Mouse (Mus musculus): ENCODE data around the gene Smcr8. TPM values are rescaled to one million over a fixed set of nuclear protein-coding genes. Genes with fewer than 3 reads are reported as not detected.

The Smcr8 gene
- polyA plus RNA-seq, 1 experiment from 2014 or later, result 8.2 TPM

GRCm38 (mm10) chr11:60816398-60816797 lies 39.1 kb downstream of the Smcr8 start:
- WGBS, result 70% methylated on average over 5 of the region's 5 CpGs
- DNase-seq (ENCODE audit: low spot score) (no peak), ATAC-seq (replicated peaks; ENCODE audit: low FRiP score, low TSS enrichment, low read depth) (no peak)
- Histone ChIP-seq H3K27ac (ENCODE audit: low read depth) (no peak overlapping the region), H3K9ac (ENCODE audit: low read length) (no peak overlapping the region), H3K4me2 (ENCODE audit: low read length) (no peak overlapping the region), H3K36me3 (ENCODE audit: control insufficient read depth, insufficient read depth, low read length) (no peaks in the 10 kb centered on the region), H3K9me3 (ENCODE audit: control insufficient read depth, low read length) (no peaks in the 10 kb centered on the region), H3K27me3 (replicated peaks; ENCODE audit: control insufficient read depth, insufficient read depth, low read length) (no peaks in the 10 kb centered on the region), H3K4me1 (replicated peaks; ENCODE audit: control insufficient read depth, insufficient read depth, low read length) (no peaks in the 10 kb centered on the region), H3K4me3 (ENCODE audit: low read depth, low read length) (no peak overlapping the region)

GRCm38 (mm10) chr11:60823771-60824170 lies 46.4 kb downstream of the Smcr8 start:
- no peak overlapping the region for H3K9ac ChIP-seq (ENCODE audit: low read length)
- no peak overlapping the region for H3K4me2 ChIP-seq (ENCODE audit: low read length)
- H3K4me1 ChIP-seq (replicated peaks; ENCODE audit: control insufficient read depth, insufficient read depth, low read length), result no peaks in the 10 kb centered on the region
- H3K36me3 ChIP-seq (ENCODE audit: control insufficient read depth, insufficient read depth, low read length), result no peaks in the 10 kb centered on the region
- no peak overlapping the region for H3K4me3 ChIP-seq (ENCODE audit: low read depth, low read length)
- no peaks in the 10 kb centered on the region for H3K9me3 ChIP-seq (ENCODE audit: control insufficient read depth, low read length)
- 67% methylated on average over 2 of the region's 2 CpGs for WGBS
- no peaks in the 10 kb centered on the region for H3K27me3 ChIP-seq (replicated peaks; ENCODE audit: control insufficient read depth, insufficient read depth, low read length)
- ATAC-seq (replicated peaks; ENCODE audit: low FRiP score, low TSS enrichment, low read depth) (no peak), DNase-seq (ENCODE audit: low spot score) (no peak)
- no peak overlapping the region for H3K27ac ChIP-seq (ENCODE audit: low read depth)

- Histone ChIP-seq H3K4me1 (replicated peaks; ENCODE audit: control insufficient read depth, insufficient read depth, low read length) (no peaks in the 10 kb centered on the region), H3K4me2 (ENCODE audit: low read length) (no peak overlapping the region), H3K27me3 (replicated peaks; ENCODE audit: control insufficient read depth, insufficient read depth, low read length) (no peaks in the 10 kb centered on the region), H3K4me3 (ENCODE audit: low read depth, low read length) (no peak overlapping the region), H3K36me3 (ENCODE audit: control insufficient read depth, insufficient read depth, low read length) (no peaks in the 10 kb centered on the region), H3K27ac (ENCODE audit: low read depth) (0 out of 2 replicates have a peak overlapping the region, but pooled peaks have one; percentile 11), H3K9me3 (ENCODE audit: control insufficient read depth, low read length) (no peaks in the 10 kb centered on the region), H3K9ac (ENCODE audit: low read length) (no peak overlapping the region)
- ATAC-seq (replicated peaks; ENCODE audit: low FRiP score, low TSS enrichment, low read depth) (peak; percentile 76), DNase-seq (ENCODE audit: low spot score) (no peak)
- 71% methylated on average over 3 of the region's 3 CpGs for WGBS
Measured at GRCm38 (mm10) chr11:60825191-60825590, 47.9 kb downstream of the Smcr8 start.

GRCm38 (mm10) chr11:60826700-60827099 lies 49.4 kb downstream of the Smcr8 start:
- WGBS, result 47% methylated on average over 1 of the region's 1 CpGs
- ATAC-seq (replicated peaks; ENCODE audit: low FRiP score, low TSS enrichment, low read depth), result no peak

GRCm38 (mm10) chr11:60827241-60827945 lies 50.1 kb downstream of the Smcr8 start:
- no peaks in the 10 kb centered on the region for H3K36me3 ChIP-seq (ENCODE audit: control insufficient read depth, insufficient read depth, low read length)
- no peak overlapping the region for H3K9ac ChIP-seq (ENCODE audit: low read length)
- DNase-seq (ENCODE audit: low spot score), result no peak
- H3K27me3 ChIP-seq (replicated peaks; ENCODE audit: control insufficient read depth, insufficient read depth, low read length), result no peaks in the 10 kb centered on the region
- H3K4me2 ChIP-seq (ENCODE audit: low read length), result no peak overlapping the region
- 66% methylated on average over 4 of the region's 4 CpGs for WGBS
- peaks cover 4% of the 10 kb centered on the region for H3K4me1 ChIP-seq (replicated peaks; ENCODE audit: control insufficient read depth, insufficient read depth, low read length)
- H3K9me3 ChIP-seq (ENCODE audit: control insufficient read depth, low read length), result no peaks in the 10 kb centered on the region
- no peak overlapping the region for H3K4me3 ChIP-seq (ENCODE audit: low read depth, low read length)
- ATAC-seq (replicated peaks; ENCODE audit: low FRiP score, low TSS enrichment, low read depth), result no peak
- H3K27ac ChIP-seq (ENCODE audit: low read depth), result no peak overlapping the region

More at GRCm38 (mm10) chr11:60826700-60827099, 49.4 kb downstream of the Smcr8 start:
- DNase-seq (ENCODE audit: low spot score), result no peak
- H3K4me2 ChIP-seq (ENCODE audit: low read length), result no peak overlapping the region
- H3K36me3 ChIP-seq (ENCODE audit: control insufficient read depth, insufficient read depth, low read length), result no peaks in the 10 kb centered on the region
- no peaks in the 10 kb centered on the region for H3K27me3 ChIP-seq (replicated peaks; ENCODE audit: control insufficient read depth, insufficient read depth, low read length)
- no peak overlapping the region for H3K27ac ChIP-seq (ENCODE audit: low read depth)
- no peak overlapping the region for H3K9ac ChIP-seq (ENCODE audit: low read length)
- no peak overlapping the region for H3K4me3 ChIP-seq (ENCODE audit: low read depth, low read length)
- H3K4me1 ChIP-seq (replicated peaks; ENCODE audit: control insufficient read depth, insufficient read depth, low read length), result peaks cover 4% of the 10 kb centered on the region
- H3K9me3 ChIP-seq (ENCODE audit: control insufficient read depth, low read length), result no peaks in the 10 kb centered on the region

- Histone ChIP-seq H3K4me1 (replicated peaks; ENCODE audit: control insufficient read depth, insufficient read depth, low read length) (peaks cover 4% of the 10 kb centered on the region), H3K9ac (ENCODE audit: low read length) (no peak overlapping the region), H3K4me2 (ENCODE audit: low read length) (no peak overlapping the region), H3K27me3 (replicated peaks; ENCODE audit: control insufficient read depth, insufficient read depth, low read length) (no peaks in the 10 kb centered on the region), H3K27ac (ENCODE audit: low read depth) (no peak overlapping the region), H3K4me3 (ENCODE audit: low read depth, low read length) (no peak overlapping the region), H3K9me3 (ENCODE audit: control insufficient read depth, low read length) (no peaks in the 10 kb centered on the region), H3K36me3 (ENCODE audit: control insufficient read depth, insufficient read depth, low read length) (0 out of 2 replicates have a peak, but pooled peaks cover under 1% of the 10 kb centered on the region)
- ATAC-seq (replicated peaks; ENCODE audit: low FRiP score, low TSS enrichment, low read depth) (no peak), DNase-seq (ENCODE audit: low spot score) (no peak)
- WGBS, result 28% methylated on average over 2 of the region's 2 CpGs
Measured at GRCm38 (mm10) chr11:60828903-60829302, 51.6 kb downstream of the Smcr8 start.

GRCm38 (mm10) chr11:60830433-60831052 lies 53.2 kb downstream of the Smcr8 start, which contains the start of gene Dhrs7b:
Dhrs7b (plus strand) TSS chr11:60830631.
- H3K9ac ChIP-seq (ENCODE audit: low read length), result peak within 1 kb of the TSS; percentile 58
- peak within 1 kb of the TSS; percentile 72 for H3K4me2 ChIP-seq (ENCODE audit: low read length)
- WGBS, result under 1% methylated on average over 34 of the region's 34 CpGs
- H3K27me3 ChIP-seq (replicated peaks; ENCODE audit: control insufficient read depth, insufficient read depth, low read length), result no peaks in the 10 kb centered on the region
- H3K9me3 ChIP-seq (ENCODE audit: control insufficient read depth, low read length), result no peaks in the 10 kb centered on the region
- H3K4me3 ChIP-seq (ENCODE audit: low read depth, low read length), result peak within 1 kb of the TSS; percentile 73
- peak; percentile 88 for DNase-seq (ENCODE audit: low spot score)
- peaks cover 4% of the 10 kb centered on the region for H3K4me1 ChIP-seq (replicated peaks; ENCODE audit: control insufficient read depth, insufficient read depth, low read length)
- 0 out of 2 replicates have a peak, but pooled peaks cover 5% of the 10 kb centered on the region for H3K36me3 ChIP-seq (ENCODE audit: control insufficient read depth, insufficient read depth, low read length)
- peak within 1 kb of the TSS; percentile 57 for H3K27ac ChIP-seq (ENCODE audit: low read depth)
- ATAC-seq (replicated peaks; ENCODE audit: low FRiP score, low TSS enrichment, low read depth), result peak; percentile 97

GRCm38 (mm10) chr11:60836897-60837296 lies 59.6 kb downstream of the Smcr8 start:
- ATAC-seq (replicated peaks; ENCODE audit: low FRiP score, low TSS enrichment, low read depth) (no peak), DNase-seq (ENCODE audit: low spot score) (no peak)
- Histone ChIP-seq H3K9ac (ENCODE audit: low read length) (no peak overlapping the region), H3K36me3 (ENCODE audit: control insufficient read depth, insufficient read depth, low read length) (0 out of 2 replicates have a peak, but pooled peaks cover 5% of the 10 kb centered on the region), H3K4me3 (ENCODE audit: low read depth, low read length) (no peak overlapping the region), H3K4me1 (replicated peaks; ENCODE audit: control insufficient read depth, insufficient read depth, low read length) (no peaks in the 10 kb centered on the region), H3K9me3 (ENCODE audit: control insufficient read depth, low read length) (no peaks in the 10 kb centered on the region), H3K27ac (ENCODE audit: low read depth) (no peak overlapping the region), H3K4me2 (ENCODE audit: low read length) (no peak overlapping the region), H3K27me3 (replicated peaks; ENCODE audit: control insufficient read depth, insufficient read depth, low read length) (no peaks in the 10 kb centered on the region)
- 99% methylated on average over 6 of the region's 6 CpGs for WGBS
